Mouse (Mus musculus) induced T-regulatory cell, adult 2 months (primary cell): ENCODE data around the gene Nop58.
"Not testable (repeated sequence)": the region's sequence is repeated elsewhere in the genome, so short reads cannot be mapped to it uniquely, and the experiment has no call there.

ENCODE experiments used
- DNase-seq: peaks from one replicate; pipeline ENCODE4 v3.0.0-alpha.2; 2012; ENCODE audit warnings: low read depth

Nop58 gene

GRCm38 (mm10) chr1:59684819-59685755 is at the start of gene Nop58:
Gene Nop58 (plus strand): TSS chr1:59684971.
- peak; percentile 97 for DNase-seq

- DNase-seq: no peak
These were observed 48.4 kb upstream of the Nop58 start for GRCm38 (mm10) chr1:59636349-59636748.

- no peak for DNase-seq
These were observed 46.4 kb upstream of the Nop58 start for GRCm38 (mm10) chr1:59638371-59638770.

- no peak for DNase-seq
These were observed 42.3 kb upstream of the Nop58 start for GRCm38 (mm10) chr1:59642488-59642887.

- DNase-seq: not testable (repeated sequence)
These were observed 38.3 kb upstream of the Nop58 start for GRCm38 (mm10) chr1:59646502-59646901.

- no peak for DNase-seq
These were observed 33.5 kb upstream of the Nop58 start for GRCm38 (mm10) chr1:59651201-59651819.

GRCm38 (mm10) chr1:59653243-59653911 is 31.4 kb upstream of the Nop58 start:
- no peak for DNase-seq

- DNase-seq: no peak
These were observed 28.3 kb upstream of the Nop58 start for GRCm38 (mm10) chr1:59656244-59657171.

GRCm38 (mm10) chr1:59663456-59664135 is 21.2 kb upstream of the Nop58 start:
- no peak for DNase-seq

GRCm38 (mm10) chr1:59668871-59669270 is 15.9 kb upstream of the Nop58 start:
- DNase-seq: no peak

- DNase-seq: peak; percentile 75
These were observed 14.7 kb upstream of the Nop58 start for GRCm38 (mm10) chr1:59669962-59670630.

- peak; percentile 95 for DNase-seq
These were observed 14.1 kb upstream of the Nop58 start, which contains the start of gene Sumo1 for GRCm38 (mm10) chr1:59670641-59671168. Gene Sumo1 (minus strand): TSS chr1:59670834.

GRCm38 (mm10) chr1:59673661-59674060 is 11.1 kb upstream of the Nop58 start:
- DNase-seq: no peak

GRCm38 (mm10) chr1:59683926-59684818 is 599 bp upstream of the Nop58 start:
- peak; percentile 29 for DNase-seq

GRCm38 (mm10) chr1:59687493-59687892 is 2.7 kb downstream of the Nop58 start:
- no peak for DNase-seq

GRCm38 (mm10) chr1:59690467-59690866 is 5.7 kb downstream of the Nop58 start:
- DNase-seq: peak; percentile 38

- DNase-seq: no peak
These were observed 13.0 kb downstream of the Nop58 start for GRCm38 (mm10) chr1:59697751-59698150.

GRCm38 (mm10) chr1:59698207-59698606 is 13.4 kb downstream of the Nop58 start:
- DNase-seq: no peak

- DNase-seq: no peak
These were observed 17.0 kb downstream of the Nop58 start for GRCm38 (mm10) chr1:59701766-59702165.
